Mouse (Mus musculus) kidney, embryonic 16.5 days (tissue): ENCODE results near the gene Pla2g7. TPM values are rescaled to one million over a fixed set of nuclear protein-coding genes. Genes with fewer than 3 reads are reported as not detected.

ENCODE experiments used
- polyA plus RNA-seq: library from polyadenylated mRNA; unstranded; fragments of >200 nt; fragmentation: Nextera tagmentation; extraction: Ambion mirVana; gene quantifications from 2 replicates; pipeline ENCODE4 v1.2.1, GENCODE M21; 2015

Gene Pla2g7
- polyA plus RNA-seq, 1 experiment from 2014 or later: 75.4 TPM

Other genes starting within 250 kb of the Pla2g7 start
- 25.5 and 26.7 TPM in 2 replicates for gene Adgrf5, start 207.6 kb upstream of the Pla2g7 start, polyA plus RNA-seq
- gene Mep1a, start 65.3 kb upstream of the Pla2g7 start, polyA plus RNA-seq: 63.4 and 71.3 TPM in 2 replicates
- gene Ankrd66, start 24.5 kb upstream of the Pla2g7 start, polyA plus RNA-seq: 0.47 TPM in 1 of 2 replicates, not detected in the other
- not detected in 2 replicates for gene Tdrd6, start 62.2 kb downstream of the Pla2g7 start, polyA plus RNA-seq
- gene Slc25a27, start 99.1 kb downstream of the Pla2g7 start, polyA plus RNA-seq: 18.4 and 20.9 TPM in 2 replicates
- gene Cyp39a1, start 99.3 kb downstream of the Pla2g7 start, polyA plus RNA-seq: 26.4 and 26.9 TPM in 2 replicates
- gene Rcan2, start 233.3 kb downstream of the Pla2g7 start, polyA plus RNA-seq: 7.2 and 8.0 TPM in 2 replicates